Mouse (Mus musculus) MEL (cell line): Measurements from ENCODE around the gene Glod4. TPM values are rescaled to one million over a fixed set of nuclear protein-coding genes. Genes with fewer than 3 reads are reported as not detected.

Source experiments
- DNase-seq: peaks from one replicate; pipeline ENCODE4 v3.0.0; 2011; ENCODE audit warnings: low read depth, low spot score
- H3K27ac ChIP-seq: 2 replicates; pipeline ENCODE4 v1.5.1; 2012; ENCODE audit warnings: low read depth, mild to moderate bottlenecking, control low read depth, low read length, moderate library complexity; ENCODE audit not compliant: control insufficient read depth
- H3K27me3 ChIP-seq, 2 experiments: fragments of 150-350 bp in 1 of 2; sonication (generic) in 1 of 2; 2 replicates each; pipeline ENCODE4 v1.6.1; 2012; ENCODE audit warnings: low read length in 2 of 2, mild to moderate bottlenecking in 2 of 2, improper control_type of control experiment in 1 of 2, moderate library complexity in 1 of 2; ENCODE audit not compliant: insufficient read depth in 2 of 2, control insufficient read depth in 1 of 2
- H3K36me3 ChIP-seq, 2 experiments: 2 replicates each; pipeline ENCODE4 v1.6.1; 2012 to 2014; ENCODE audit warnings: low read length in 2 of 2, improper control_type of control experiment in 1 of 2, inconsistent platforms in 1 of 2, mild to moderate bottlenecking in 1 of 2; ENCODE audit not compliant: insufficient read depth in 2 of 2, control insufficient read depth in 1 of 2
- H3K4me1 ChIP-seq, 2 experiments: fragments of 150-350 bp in 1 of 2; sonication (generic) in 1 of 2; 2 replicates each; pipeline ENCODE4 v1.6.1; 2012; ENCODE audit warnings: low read length in 2 of 2, improper control_type of control experiment in 1 of 2, mild to moderate bottlenecking in 1 of 2; ENCODE audit not compliant: insufficient read depth in 2 of 2, control insufficient read depth in 1 of 2
- H3K4me3 ChIP-seq, 2 experiments: fragments of 150-350 bp in 1 of 2; sonication (generic) in 1 of 2; 2 replicates each; pipeline ENCODE4 v1.5.1; 2012; ENCODE audit warnings: low read depth in 2 of 2, low read length in 2 of 2, mild to moderate bottlenecking in 2 of 2, moderate library complexity in 2 of 2, control low read depth in 1 of 2, improper control_type of control experiment in 1 of 2; ENCODE audit not compliant: control insufficient read depth in 1 of 2, insufficient read depth in 1 of 2
- H3K79me2 ChIP-seq: 2 replicates; pipeline ENCODE4 v1.6.1; 2012; ENCODE audit warnings: mild to moderate bottlenecking, low read length, moderate library complexity; ENCODE audit not compliant: control insufficient read depth, poor library complexity, insufficient read depth
- H3K9ac ChIP-seq: 2 replicates; pipeline ENCODE4 v1.6.1; 2012; ENCODE audit warnings: low read depth, mild to moderate bottlenecking, control low read depth, low read length, moderate library complexity; ENCODE audit not compliant: control insufficient read depth, poor library complexity, severe bottlenecking
- H3K9me3 ChIP-seq: fragments of 150-350 bp; sonication (generic); replicated peaks from 2 replicates; pipeline ENCODE4 v1.6.1; 2012; ENCODE audit warnings: mild to moderate bottlenecking, low read length, improper control_type of control experiment, moderate library complexity; ENCODE audit not compliant: insufficient read depth
- BHLHE40 ChIP-seq: IDR thresholded peaks from 2 replicates; pipeline ENCODE4 v1.6.1; 2012; ENCODE audit warnings: low read depth, mild to moderate bottlenecking, inconsistent platforms, low read length, improper control_type of control experiment, borderline replicate concordance
- CHD1 ChIP-seq: IDR thresholded peaks from 2 replicates; pipeline ENCODE4 v1.6.1; 2012; ENCODE audit warnings: low read depth, mild to moderate bottlenecking, inconsistent platforms, low read length, improper control_type of control experiment
- CTCF ChIP-seq, 3 experiments: IDR thresholded peaks in 2 of 3; conservative IDR thresholded peaks in 1 of 3; 2 replicates each; pipeline ENCODE4 v1.5.1; 2011 to 2012; ENCODE audit warnings: low read length in 3 of 3, low read depth in 2 of 3, mild to moderate bottlenecking in 2 of 3, improper control_type of control experiment in 1 of 3, inconsistent platforms in 1 of 3, mixed read lengths in 1 of 3, moderate library complexity in 1 of 3; ENCODE audit not compliant: control insufficient read depth in 1 of 3, insufficient read depth in 1 of 3, poor library complexity in 1 of 3, severe bottlenecking in 1 of 3
- E2F4 ChIP-seq: IDR thresholded peaks from 2 replicates; pipeline ENCODE4 v1.6.1; 2011; ENCODE audit warnings: low read depth, low read length, improper control_type of control experiment, borderline replicate concordance
- ELF1 ChIP-seq: IDR thresholded peaks from 2 replicates; pipeline ENCODE4 v1.6.1; 2014; ENCODE audit warnings: low read depth, mild to moderate bottlenecking, inconsistent platforms, low read length, improper control_type of control experiment, moderate library complexity
- ETS1 ChIP-seq: IDR thresholded peaks from 2 replicates; pipeline ENCODE4 v1.6.1; 2012; ENCODE audit warnings: low read depth, mild to moderate bottlenecking, inconsistent platforms, low read length, improper control_type of control experiment, moderate library complexity
- GABPA ChIP-seq: IDR thresholded peaks from 2 replicates; pipeline ENCODE4 v1.6.1; 2012; ENCODE audit warnings: low read depth, mild to moderate bottlenecking, inconsistent platforms, low read length, improper control_type of control experiment, moderate library complexity
- GATA1 ChIP-seq: IDR thresholded peaks from 2 replicates; pipeline ENCODE4 v1.6.1; 2011; ENCODE audit warnings: low read depth, low read length, improper control_type of control experiment
- JUND ChIP-seq: IDR thresholded peaks from 2 replicates; pipeline ENCODE4 v1.6.1; 2011; ENCODE audit warnings: low read depth, mild to moderate bottlenecking, improper control_type of control experiment, low read length
- MAZ ChIP-seq: IDR thresholded peaks from 2 replicates; pipeline ENCODE4 v1.6.1; 2012; ENCODE audit warnings: low read depth, mild to moderate bottlenecking, inconsistent platforms, low read length, improper control_type of control experiment
- MEF2A ChIP-seq: IDR thresholded peaks from 2 replicates; pipeline ENCODE4 v1.6.1; 2014; ENCODE audit warnings: low read depth, mild to moderate bottlenecking, inconsistent platforms, low read length, improper control_type of control experiment; ENCODE audit not compliant: poor library complexity, insufficient replicate concordance, severe bottlenecking; ENCODE audit errors: extremely low read depth
- MXI1 ChIP-seq: IDR thresholded peaks from 2 replicates; pipeline ENCODE4 v1.6.1; 2011; ENCODE audit warnings: mild to moderate bottlenecking, low read depth, low read length, improper control_type of control experiment
- MYB ChIP-seq: IDR thresholded peaks from 2 replicates; pipeline ENCODE4 v1.6.1; 2011; ENCODE audit warnings: mild to moderate bottlenecking, low read depth, low read length, improper control_type of control experiment
- MYC ChIP-seq: IDR thresholded peaks from 2 replicates; pipeline ENCODE4 v1.6.1; 2011; ENCODE audit warnings: low read depth, mild to moderate bottlenecking, low read length, improper control_type of control experiment, moderate library complexity
- NELFE ChIP-seq: IDR thresholded peaks from 2 replicates; pipeline ENCODE4 v1.6.1; 2011; ENCODE audit warnings: low read depth, low read length, improper control_type of control experiment
- NRF1 ChIP-seq: IDR thresholded peaks from 2 replicates; pipeline ENCODE4 v1.6.1; 2014; ENCODE audit warnings: low read depth, mild to moderate bottlenecking, inconsistent platforms, low read length, improper control_type of control experiment, moderate library complexity; ENCODE audit not compliant: poor library complexity, insufficient read depth, severe bottlenecking
- POLR2A ChIP-seq, 2 experiments: IDR thresholded peaks; 2 replicates each; pipeline ENCODE4 v1.6.1; 2011 to 2012; ENCODE audit warnings: low read length in 2 of 2, mild to moderate bottlenecking in 2 of 2, control low read depth in 1 of 2, improper control_type of control experiment in 1 of 2, low read depth in 1 of 2, moderate library complexity in 1 of 2; ENCODE audit not compliant: control insufficient read depth in 1 of 2, insufficient read depth in 1 of 2, poor library complexity in 1 of 2
- SIN3A ChIP-seq: IDR thresholded peaks from 2 replicates; pipeline ENCODE4 v1.6.1; 2012; ENCODE audit warnings: low read length, improper control_type of control experiment, inconsistent platforms
- TAL1 ChIP-seq: IDR thresholded peaks from 2 replicates; pipeline ENCODE4 v1.6.1; 2012; ENCODE audit warnings: mild to moderate bottlenecking, inconsistent platforms, low read length, moderate library complexity, mixed read lengths
- TBP ChIP-seq: IDR thresholded peaks from 2 replicates; pipeline ENCODE4 v1.8.0; 2011; ENCODE audit warnings: low read depth, low read length, improper control_type of control experiment
- TCF12 ChIP-seq: IDR thresholded peaks from 2 replicates; pipeline ENCODE4 v1.6.1; 2014; ENCODE audit warnings: low read depth, mild to moderate bottlenecking, inconsistent platforms, low read length, improper control_type of control experiment, moderate library complexity
- UBTF ChIP-seq: IDR thresholded peaks from 2 replicates; pipeline ENCODE4 v1.6.1; 2012; ENCODE audit warnings: low read depth, mild to moderate bottlenecking, inconsistent platforms, low read length, improper control_type of control experiment, moderate library complexity, borderline replicate concordance; ENCODE audit not compliant: insufficient read depth
- USF1 ChIP-seq: IDR thresholded peaks from 2 replicates; pipeline ENCODE4 v1.6.1; 2014; ENCODE audit warnings: low read depth, mild to moderate bottlenecking, inconsistent platforms, low read length, improper control_type of control experiment, moderate library complexity
- USF2 ChIP-seq, 2 experiments: IDR thresholded peaks; 2 replicates each; pipeline ENCODE4 v1.6.1; 2011 to 2012; ENCODE audit warnings: improper control_type of control experiment in 2 of 2, low read length in 2 of 2, borderline replicate concordance in 1 of 2, inconsistent platforms in 1 of 2, low read depth in 1 of 2, mild to moderate bottlenecking in 1 of 2; ENCODE audit not compliant: insufficient read depth in 1 of 2
- ZC3H11A ChIP-seq: IDR thresholded peaks from 2 replicates; pipeline ENCODE4 v1.6.1; 2012; ENCODE audit warnings: low read depth, mild to moderate bottlenecking, inconsistent platforms, low read length, improper control_type of control experiment
- ZKSCAN1 ChIP-seq: IDR thresholded peaks from 2 replicates; pipeline ENCODE4 v1.6.1; 2012; ENCODE audit warnings: low read depth, mild to moderate bottlenecking, inconsistent platforms, low read length, improper control_type of control experiment, moderate library complexity
- ZNF384 ChIP-seq: IDR thresholded peaks from 2 replicates; pipeline ENCODE4 v1.6.1; 2012; ENCODE audit warnings: low read depth, mild to moderate bottlenecking, inconsistent platforms, low read length, improper control_type of control experiment
- polyA plus RNA-seq, 2 experiments: library from polyadenylated mRNA; stranded (reverse) in 1 of 2; unstranded in 1 of 2; fragments of >175 nt in 1 of 2; fragments of >200 nt in 1 of 2; gene quantifications; 2 replicates each; pipeline versions ENCODE4 v1.2.1 to v1.2.4; 2012; ENCODE audit warnings: low replicate concordance in 2 of 2, low read depth in 1 of 2; ENCODE audit not compliant: insufficient read length in 2 of 2, insufficient read depth in 1 of 2, missing spikeins in 1 of 2
- total RNA-seq: library from RNA; depleted of rRNA; stranded (reverse); fragments of 300-350 nt; gene quantifications from 2 replicates; pipeline ENCODE4 v1.2.3, GENCODE M21; 2012

The Glod4 gene
- total and polyA plus RNA-seq, 3 experiments, result 63.9 to 139 TPM; not detected in 1

GRCm38 (mm10) chr11:76262611-76263351 is 19.3 kb upstream of the Glod4 start:
- no peaks in the 10 kb centered on the region for H3K27me3 ChIP-seq
- H3K36me3 ChIP-seq, result peaks cover 0 to 3% of the 10 kb centered on the region in 2 experiments; a peak in 2 of 4 replicates
- H3K9me3 ChIP-seq, result no peaks in the 10 kb centered on the region
- no peak overlapping the region for H3K9ac ChIP-seq
- H3K79me2 ChIP-seq, result no peaks in the 10 kb centered on the region
- peaks cover 0 to 3% of the 10 kb centered on the region in 2 experiments; a peak in 1 of 4 replicates for H3K4me1 ChIP-seq
- TF ChIP-seq TBP (no peak), MXI1 (no peak), UBTF (no peak), MAZ (no peak), ZKSCAN1 (no peak), MYB (no peak), TAL1 (no peak), JUND (no peak), GATA1 (no peak), MEF2A (no peak), E2F4 (no peak), NRF1 (no peak), POLR2A (IDR thresholded peaks at IDR 0.05; ENCODE audit: control insufficient read depth in 1 of 2, insufficient read depth in 1 of 2, low read depth in 1 of 2, low read length in 2 of 2, poor library complexity in 1 of 2) (no peak), CTCF (IDR thresholded peaks at IDR 0.05 in 2 of 3, conservative IDR thresholded peaks at IDR 0.05 in 1 of 3; ENCODE audit: control insufficient read depth in 1 of 3, insufficient read depth in 1 of 3, low read depth in 2 of 3, low read length in 3 of 3, poor library complexity in 1 of 3, severe bottlenecking in 1 of 3) (no peak), TCF12 (no peak)
- H3K27ac ChIP-seq, result no peak overlapping the region
- no peak overlapping the region for H3K4me3 ChIP-seq
- DNase-seq, result no peak

- TF ChIP-seq E2F4, result no peak
- TF ChIP-seq BHLHE40, result no peak
- TF ChIP-seq JUND, result no peak
- TF ChIP-seq ELF1, result no peak
- no peak for TF ChIP-seq MXI1
- TF ChIP-seq SIN3A, result no peak
- TF ChIP-seq MAZ, result no peak
- TF ChIP-seq ETS1, result no peak
- no peak for TF ChIP-seq USF1
- TF ChIP-seq GABPA, result no peak
- TF ChIP-seq ZNF384, result no peak
- no peak for TF ChIP-seq NELFE
- TF ChIP-seq CTCF (IDR thresholded peaks at IDR 0.05 in 2 of 3, conservative IDR thresholded peaks at IDR 0.05 in 1 of 3; ENCODE audit: control insufficient read depth in 1 of 3, insufficient read depth in 1 of 3, low read depth in 2 of 3, low read length in 3 of 3, poor library complexity in 1 of 3, severe bottlenecking in 1 of 3), result no peak
- no peak for TF ChIP-seq TBP
- no peak for TF ChIP-seq NRF1
- TF ChIP-seq CHD1, result no peak
- TF ChIP-seq USF2 (IDR thresholded peaks at IDR 0.05; ENCODE audit: borderline replicate concordance in 1 of 2, insufficient read depth in 1 of 2, low read depth in 1 of 2, low read length in 2 of 2), result no peak
- TF ChIP-seq MYC, result no peak
- TF ChIP-seq ZC3H11A, result no peak
- Histone ChIP-seq H3K4me3 (no peak overlapping the region), H3K9ac (no peak overlapping the region), H3K9me3 (no peaks in the 10 kb centered on the region), H3K27me3 (no peaks in the 10 kb centered on the region), H3K27ac (no peak overlapping the region), H3K4me1 (peaks cover 0 to 3% of the 10 kb centered on the region in 2 experiments; a peak in 1 of 4 replicates), H3K36me3 (peaks cover 0 to 3% of the 10 kb centered on the region in 2 experiments; a peak in 2 of 4 replicates), H3K79me2 (no peaks in the 10 kb centered on the region)
- peak; percentile 42 for DNase-seq
Observed at GRCm38 (mm10) chr11:76261224-76261623, 17.7 kb upstream of the Glod4 start.
